Mouse (Mus musculus) bone marrow macrophage, adult 2 months (primary cell): ENCODE results near the gene Pipox.

Source experiments
- CTCF ChIP-seq: IDR thresholded peaks from 2 replicates; pipeline ENCODE4 v1.5.1; 2012; ENCODE audit warnings: low read depth, mild to moderate bottlenecking, low read length, moderate library complexity
- POLR2A ChIP-seq: IDR thresholded peaks from 2 replicates; pipeline ENCODE4 v1.6.1; 2012; ENCODE audit warnings: mild to moderate bottlenecking, low read depth, low read length, borderline replicate concordance

DNA sequence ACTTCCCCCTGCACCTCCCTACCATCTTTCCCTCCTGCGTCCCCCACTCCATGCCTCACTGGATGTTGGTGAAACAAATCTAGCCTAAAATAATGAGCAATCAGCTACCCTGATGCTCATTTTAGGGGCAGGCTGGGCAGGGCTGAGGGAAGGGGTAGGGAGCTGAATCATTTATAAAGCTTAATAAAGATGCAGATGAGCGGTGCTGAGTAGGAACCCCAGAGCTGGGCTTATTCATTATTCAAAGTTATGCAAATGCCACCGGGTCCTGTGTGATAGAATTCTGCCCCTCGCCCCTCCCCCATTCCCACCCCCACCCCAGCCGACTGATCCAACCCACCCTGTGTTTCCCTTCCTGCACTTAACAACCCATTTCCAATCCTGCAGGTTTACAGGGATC, 18.6 kb downstream of the Pipox start:
- TF ChIP-seq CTCF (no peak), POLR2A (no peak)
